Mouse (Mus musculus) heart, postnatal 25 days (tissue): ENCODE results near the gene Gabrb1. TPM values are rescaled to one million over a fixed set of nuclear protein-coding genes. Genes with fewer than 3 reads are reported as not detected.

Experiments used
- DNase-seq: peaks from one replicate; pipeline ENCODE4 v3.0.0; 2022; ENCODE audit warnings: low spot score
- intact Hi-C: fragments of 180-260 bp; cut with DNase I; formaldehyde crosslinking; loops from one replicate; pipeline ENCODE4 v1.15.1; 2025
- total RNA-seq, 2 experiments: library from RNA; stranded (reverse); gene quantifications; 2 replicates each; pipeline ENCODE4 v1.2.3; 2021

The Gabrb1 gene
- total RNA-seq, 2 experiments from 2014 or later, result 0.03 TPM; not detected in 1

DNA sequence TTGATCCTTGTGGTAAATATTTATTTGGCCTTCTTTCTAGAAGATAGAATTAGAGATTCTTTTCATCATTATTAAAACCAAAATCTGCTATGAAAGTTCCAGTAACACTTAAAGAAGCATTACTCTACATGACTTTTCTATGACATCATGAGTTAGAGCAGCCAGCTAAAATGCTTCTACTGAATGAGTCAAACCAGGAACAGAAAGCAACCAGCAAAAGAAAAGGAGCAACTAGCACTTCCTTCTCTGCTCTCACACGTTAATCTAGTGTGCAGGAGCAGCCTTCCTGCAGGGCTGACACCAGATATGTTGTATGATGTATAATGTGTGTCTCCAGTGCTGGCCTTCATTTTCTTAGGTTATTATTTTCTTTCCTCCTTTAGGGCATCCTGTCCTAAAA is 164.9 kb downstream of the Gabrb1 start:
- DNase-seq, result no peak
- intact Hi-C loops, result no loop called here

DNA sequence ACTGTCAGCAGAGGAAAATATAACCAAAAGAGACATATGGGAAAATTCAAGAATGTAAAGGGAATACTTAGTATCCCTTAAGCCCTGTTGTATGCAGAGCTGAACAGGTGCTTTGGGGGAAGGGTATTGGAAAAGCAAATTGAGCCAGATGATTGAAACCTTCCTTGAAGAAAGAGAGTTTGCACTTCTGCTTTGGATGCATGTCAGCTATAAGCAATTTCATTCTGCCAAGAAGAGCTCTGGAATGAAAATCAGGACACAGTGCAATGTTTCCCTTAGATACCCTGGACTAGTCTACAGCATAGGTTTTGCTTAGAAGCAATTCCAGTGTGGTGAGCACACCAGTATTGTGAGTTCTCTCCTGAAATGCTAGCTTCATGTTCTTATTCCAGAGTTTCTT is 170.4 kb downstream of the Gabrb1 start:
- intact Hi-C loops, result no loop called here
- DNase-seq, result no peak

DNA sequence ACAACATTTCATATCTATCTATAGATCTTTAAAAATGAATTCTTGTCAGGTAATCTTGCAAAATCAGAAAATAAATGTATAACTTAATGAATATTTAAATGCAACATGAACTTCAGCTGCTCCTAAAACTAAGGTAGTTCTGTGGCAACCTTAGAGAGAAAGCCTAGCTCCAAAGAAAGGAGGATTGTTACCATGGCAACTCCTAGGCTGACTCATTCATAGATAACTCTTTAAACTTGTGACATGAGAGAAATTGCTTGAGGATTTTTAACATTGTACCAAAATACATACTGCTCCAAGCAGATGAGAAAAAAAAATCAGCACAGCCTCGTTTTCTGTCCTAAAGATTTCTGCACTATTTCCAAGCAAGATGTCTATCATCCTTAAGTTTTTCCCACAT is 171.1 kb downstream of the Gabrb1 start:
- intact Hi-C loops, result no loop called here
- DNase-seq, result no peak

DNA sequence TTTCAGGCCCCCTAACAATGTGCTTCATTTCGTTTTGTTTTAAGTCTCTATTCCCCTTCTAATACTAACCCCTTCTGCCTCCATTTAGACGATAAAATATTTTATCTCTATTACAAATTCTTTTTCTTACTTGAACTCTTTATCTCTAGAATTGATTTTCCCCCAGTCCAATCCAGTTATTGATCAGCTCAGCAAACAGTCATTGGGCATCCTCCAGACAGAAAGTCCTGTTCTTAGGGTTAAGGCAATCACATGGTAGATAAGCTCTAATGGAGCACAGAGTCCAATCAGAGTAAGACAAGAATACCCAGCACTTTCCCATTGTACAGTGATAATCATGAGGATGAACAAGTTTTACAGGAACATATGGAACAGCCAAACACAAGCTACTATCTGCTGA is 172.4 kb downstream of the Gabrb1 start:
- DNase-seq, result no peak
- intact Hi-C loops, result no loop called here

DNA sequence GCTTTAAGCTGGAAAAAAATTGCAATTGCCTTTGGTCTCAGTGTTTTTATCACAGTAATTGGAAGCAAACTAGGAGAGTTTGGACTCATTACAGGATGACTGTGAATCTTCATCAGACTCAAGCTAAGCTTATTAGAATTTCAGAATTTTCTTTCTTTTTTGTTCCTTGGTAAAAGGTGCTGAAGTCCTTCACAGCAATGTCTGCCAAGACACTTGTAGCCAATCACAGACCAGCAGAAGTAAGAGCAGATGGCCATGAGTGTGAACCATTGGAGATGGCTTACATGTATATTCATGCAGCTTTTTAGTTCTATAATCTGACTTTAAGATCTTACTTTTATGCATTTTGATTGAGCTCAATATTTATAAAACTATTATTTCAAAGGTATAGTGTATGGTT is 184.3 kb downstream of the Gabrb1 start:
- intact Hi-C loops, result no loop called here
- DNase-seq, result no peak

DNA sequence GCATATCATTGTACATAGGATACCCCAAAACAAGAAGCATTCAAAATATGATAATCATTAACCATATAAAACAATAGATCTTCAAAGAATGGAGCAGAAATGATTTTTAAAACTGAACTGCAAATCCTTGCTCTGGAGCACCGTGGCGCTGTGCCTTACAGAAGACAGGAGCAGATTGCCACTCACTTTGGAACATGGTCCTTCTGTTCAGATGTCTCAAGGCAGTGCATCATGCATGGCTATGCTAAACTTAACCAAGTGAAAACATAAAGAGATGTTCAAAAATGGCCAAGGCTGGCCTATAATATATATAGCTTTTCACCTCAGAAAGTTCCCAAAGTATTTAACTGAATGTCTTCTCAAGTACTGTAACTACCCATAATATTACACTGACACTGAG is 240.3 kb downstream of the Gabrb1 start:
- DNase-seq, result no peak
- intact Hi-C loops, result no loop called here

DNA sequence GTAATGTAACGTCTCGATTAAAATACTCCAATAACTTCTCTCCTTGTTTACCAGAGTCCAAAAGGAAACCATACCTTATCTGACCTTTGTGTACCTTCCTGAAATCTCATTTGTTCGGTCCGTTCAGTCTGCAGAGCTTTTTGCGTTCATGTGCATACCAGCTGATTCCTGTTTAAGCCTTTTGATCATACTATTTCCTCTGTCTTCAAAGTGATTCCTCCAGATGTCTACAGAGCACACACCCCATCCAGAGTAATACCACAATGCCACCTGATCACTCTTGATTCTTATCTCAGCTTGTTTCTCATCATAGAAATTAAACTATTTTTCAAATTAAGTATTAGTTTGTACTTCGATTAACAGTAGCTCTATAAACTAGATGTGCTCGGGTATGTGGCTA is 245.5 kb downstream of the Gabrb1 start:
- no peak for DNase-seq
- intact Hi-C loops, result no loop called here

DNA sequence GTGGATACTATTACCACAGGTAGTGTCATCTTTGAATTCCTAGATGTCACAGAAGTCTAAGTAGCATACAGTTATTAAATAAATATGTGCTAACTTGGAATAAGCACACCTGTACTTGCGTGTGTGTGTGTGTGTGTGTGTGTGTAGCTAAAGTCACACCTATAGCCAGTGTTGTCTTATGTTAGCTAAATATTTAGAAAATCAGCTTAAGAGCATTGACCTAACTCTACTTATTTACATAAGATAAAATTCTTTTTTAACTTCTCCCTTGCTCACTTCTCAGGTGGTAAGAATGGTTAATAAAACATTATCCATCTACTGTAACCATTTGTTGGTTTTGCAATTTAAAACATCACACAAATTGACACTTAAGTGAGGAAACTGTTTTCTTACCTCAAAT is 256.1 kb downstream of the Gabrb1 start:
- intact Hi-C loops, result no loop called here
- DNase-seq, result no peak

DNA sequence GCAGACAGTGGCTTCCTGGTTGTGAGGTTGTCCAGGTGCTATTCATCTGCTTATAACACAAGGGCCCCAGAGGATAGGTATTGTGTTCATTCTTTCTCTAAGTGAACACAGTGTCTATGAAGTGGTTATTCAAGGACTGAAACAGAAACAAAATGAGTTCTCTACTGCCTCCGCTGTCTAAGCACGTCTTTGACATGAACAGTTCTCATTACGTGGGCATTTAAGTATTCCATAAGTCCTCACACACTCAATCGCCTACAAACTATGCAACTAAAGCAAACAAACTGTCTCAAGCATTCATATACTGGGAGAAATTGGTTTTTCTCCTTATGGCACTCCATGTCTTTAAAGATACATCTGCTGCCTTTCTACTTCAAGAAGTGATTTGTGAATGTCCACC is 257.8 kb downstream of the Gabrb1 start:
- no peak for DNase-seq
- intact Hi-C loops, result no loop called here

DNA sequence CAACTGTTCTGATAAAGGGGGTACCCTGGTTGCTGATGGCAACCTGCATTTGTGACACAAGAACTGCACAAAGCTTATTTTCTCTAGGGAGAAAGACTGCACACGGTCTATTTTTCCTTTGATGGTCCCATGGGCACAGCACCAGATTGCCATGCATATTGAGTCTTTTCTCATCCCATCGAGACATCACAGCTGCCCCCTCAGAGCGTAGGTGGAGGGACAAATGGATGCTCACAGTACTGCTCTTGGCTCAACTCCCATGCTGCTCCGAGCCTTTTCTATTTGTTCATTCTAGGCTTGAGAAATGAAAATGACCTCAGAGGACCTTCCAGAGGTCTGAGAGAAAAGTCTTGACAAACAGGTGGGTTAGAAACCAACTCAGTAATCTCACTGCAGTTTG is 259.3 kb downstream of the Gabrb1 start:
- intact Hi-C loops, result no loop called here
- no peak for DNase-seq

DNA sequence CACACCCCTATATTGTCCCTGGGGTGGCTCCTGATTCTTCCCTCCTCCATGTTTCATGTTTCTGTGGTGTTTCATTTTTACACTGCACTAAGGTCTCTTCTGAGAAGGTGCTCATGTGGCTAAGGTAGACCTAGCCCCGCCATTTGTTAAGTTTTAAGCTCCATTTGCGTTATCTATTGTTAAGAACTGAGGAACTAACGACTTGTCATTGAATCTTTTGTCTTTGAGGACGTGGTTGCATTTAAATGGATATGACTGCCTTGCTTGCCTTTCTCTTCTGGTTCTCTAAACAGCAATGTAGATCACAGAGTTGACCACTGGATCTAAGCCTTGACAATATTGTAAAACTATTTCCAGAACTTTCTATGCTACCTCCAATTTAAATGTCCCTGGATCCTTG is 265.7 kb downstream of the Gabrb1 start:
- DNase-seq, result no peak
- intact Hi-C loops, result no loop called here

DNA sequence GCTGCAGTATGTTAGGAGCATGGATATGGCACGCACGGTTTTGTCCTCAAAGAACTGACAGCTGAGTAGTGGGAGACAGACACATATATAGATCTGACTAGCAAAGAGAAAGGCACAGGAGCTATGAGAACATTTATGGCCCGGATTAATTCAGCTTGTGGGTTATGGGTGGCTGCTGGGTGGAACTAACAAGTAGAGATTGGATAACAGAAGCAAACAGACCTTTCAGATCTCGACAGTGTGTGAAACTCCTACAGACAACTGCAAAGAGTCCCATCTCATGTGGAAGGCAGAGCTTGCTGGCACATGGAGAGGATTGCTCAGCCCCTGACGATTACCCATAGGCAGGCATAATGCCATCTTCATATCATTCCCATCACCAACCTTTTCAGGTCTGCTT is 268.4 kb downstream of the Gabrb1 start:
- intact Hi-C loops, result no loop called here
- DNase-seq, result no peak

DNA sequence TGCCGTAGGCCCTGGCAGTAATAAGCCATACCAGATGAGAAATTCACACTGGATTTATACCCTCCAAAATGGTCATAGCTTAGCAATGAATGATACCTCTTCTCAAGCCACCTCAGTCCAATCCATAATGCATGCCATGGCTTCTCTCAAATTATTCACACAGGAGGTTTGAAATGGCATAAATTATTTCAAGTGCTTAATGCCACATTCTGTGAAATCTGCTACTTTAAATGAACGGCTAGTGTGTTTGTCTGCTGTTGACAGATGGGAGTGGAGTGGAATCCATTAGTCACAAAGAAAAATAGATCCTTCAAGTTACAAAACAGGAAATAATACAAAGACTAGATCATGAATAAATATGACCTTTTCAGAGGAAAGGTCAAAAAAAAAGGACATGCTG is 272.1 kb downstream of the Gabrb1 start:
- no peak for DNase-seq
- intact Hi-C loops, result no loop called here

DNA sequence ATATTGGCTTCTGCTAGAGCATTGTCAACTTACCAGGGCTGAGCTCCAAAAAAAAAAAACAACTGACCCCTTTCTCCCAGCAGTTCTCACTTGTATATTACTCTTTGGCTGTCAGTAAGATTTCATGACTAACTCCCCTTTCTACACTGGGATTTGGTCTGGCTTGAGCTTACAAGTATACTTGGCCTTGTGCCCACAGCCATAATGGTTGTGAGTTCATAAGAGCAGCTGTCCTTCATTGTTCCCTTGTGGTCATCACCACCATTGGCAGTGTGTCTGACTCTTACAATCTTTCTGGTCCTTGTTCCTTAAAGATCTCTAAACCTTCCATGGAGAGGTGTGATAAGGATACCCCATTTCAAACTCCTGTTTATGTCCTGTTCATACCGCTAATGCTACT is 293.5 kb downstream of the Gabrb1 start:
- no peak for DNase-seq
- intact Hi-C loops, result no loop called here

DNA sequence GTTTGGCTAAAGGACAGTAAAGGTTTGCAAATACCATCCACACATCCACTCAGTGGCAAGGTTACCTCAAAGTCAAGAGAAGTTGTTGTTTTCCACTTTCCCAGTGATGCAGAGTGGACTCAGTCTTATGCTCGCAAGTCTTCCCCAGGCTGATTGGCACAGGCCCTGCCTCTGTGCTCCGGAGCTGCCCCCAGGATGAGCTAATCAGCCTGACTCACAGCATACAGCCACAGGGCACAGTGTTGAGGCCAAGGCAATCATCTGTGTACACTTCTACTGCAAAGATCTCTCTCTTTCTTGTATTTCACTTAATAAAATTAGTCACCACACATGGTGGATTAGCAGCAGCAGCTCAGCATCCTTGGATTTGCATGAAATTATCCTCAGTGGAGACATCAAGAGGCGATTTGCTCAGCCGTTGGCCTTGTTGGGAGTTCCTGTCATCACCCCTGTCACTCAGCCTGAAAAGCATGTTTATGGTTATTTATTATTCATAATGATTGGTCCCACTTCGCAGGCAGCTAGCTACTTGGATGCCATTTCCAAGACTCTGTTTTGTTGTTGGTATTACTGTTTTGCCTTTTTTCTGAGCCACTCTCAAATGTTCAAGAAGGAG is 297.3 kb downstream of the Gabrb1 start:
- DNase-seq, result no peak
- intact Hi-C loops, result no loop called here

DNA sequence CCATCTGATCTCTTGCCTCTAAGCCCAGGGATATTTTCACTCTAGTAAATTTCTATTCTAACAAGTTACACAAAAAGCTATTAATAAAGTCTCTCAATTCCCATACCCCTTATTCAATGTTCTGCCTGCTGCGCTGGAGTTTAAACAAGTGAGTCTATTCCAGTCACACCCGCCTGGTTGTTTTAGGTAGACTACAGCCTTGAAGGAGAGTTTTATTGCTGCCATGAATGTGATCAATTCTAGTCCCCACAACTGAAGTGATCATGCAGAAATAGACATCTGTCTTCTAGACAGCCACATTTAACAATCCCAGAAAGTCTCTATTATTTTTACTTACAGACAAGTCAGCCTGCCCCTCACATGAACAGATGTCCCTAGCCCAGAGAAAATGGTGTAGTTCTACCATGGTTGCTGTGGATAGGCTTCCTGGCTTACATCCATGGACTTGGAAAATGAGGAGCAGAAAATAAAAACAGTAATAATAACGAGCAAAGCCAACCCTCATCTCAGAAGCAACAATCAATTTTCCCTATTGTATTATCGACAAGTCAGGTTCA is 307.0 kb downstream of the Gabrb1 start:
- DNase-seq, result no peak
- intact Hi-C loops, result no loop called here

DNA sequence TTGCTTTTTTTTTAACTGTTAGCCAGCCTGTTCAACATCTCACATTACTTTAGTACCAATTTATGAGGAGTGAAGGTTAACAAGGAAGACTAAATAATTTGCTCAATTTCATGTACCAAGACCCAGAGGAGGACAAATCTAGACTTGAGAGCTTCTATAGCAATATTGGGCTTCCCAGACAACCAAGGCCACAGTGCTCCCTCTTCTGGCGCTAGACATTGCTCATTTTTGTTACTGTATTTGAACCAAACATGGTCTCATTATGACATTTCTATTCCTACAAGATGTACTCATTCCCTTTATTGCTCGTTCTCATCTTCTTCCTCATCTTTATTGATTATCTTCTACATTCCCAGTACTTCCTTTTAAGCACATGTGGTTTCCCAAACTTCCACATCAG is 307.6 kb downstream of the Gabrb1 start:
- intact Hi-C loops, result no loop called here
- no peak for DNase-seq

DNA sequence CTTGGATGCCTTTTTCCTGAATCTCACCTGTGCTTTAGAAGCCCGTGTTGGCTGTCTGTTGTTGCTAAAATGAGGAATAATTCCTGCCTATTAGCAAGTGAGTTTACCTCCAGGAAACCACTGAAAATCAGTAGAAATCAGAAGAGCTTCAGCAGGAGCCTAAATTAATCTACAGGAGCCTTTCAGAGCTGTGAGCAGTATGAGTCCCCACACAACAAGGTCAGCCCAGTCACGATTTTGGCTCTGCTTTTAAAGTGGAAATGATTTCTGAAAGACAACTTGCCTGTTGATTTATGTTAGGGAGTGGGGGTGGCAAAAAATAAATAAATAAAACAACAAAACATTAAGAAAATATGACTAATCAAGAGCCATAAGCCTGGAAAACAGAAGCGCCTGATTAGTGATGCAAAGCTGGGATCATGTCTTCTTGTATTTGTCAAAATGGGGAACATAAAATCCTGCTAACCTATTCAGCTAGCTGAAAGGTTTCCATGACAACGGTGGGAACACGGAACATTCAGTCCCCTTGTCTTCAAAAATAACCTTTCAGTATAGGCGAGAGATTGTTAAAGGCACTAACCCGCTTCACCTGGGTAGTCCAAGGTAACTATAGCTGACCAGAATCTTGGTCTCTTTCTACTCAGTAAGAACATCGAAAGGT is 312.4 kb downstream of the Gabrb1 start:
- no peak for DNase-seq
- intact Hi-C loops, result no loop called here

DNA sequence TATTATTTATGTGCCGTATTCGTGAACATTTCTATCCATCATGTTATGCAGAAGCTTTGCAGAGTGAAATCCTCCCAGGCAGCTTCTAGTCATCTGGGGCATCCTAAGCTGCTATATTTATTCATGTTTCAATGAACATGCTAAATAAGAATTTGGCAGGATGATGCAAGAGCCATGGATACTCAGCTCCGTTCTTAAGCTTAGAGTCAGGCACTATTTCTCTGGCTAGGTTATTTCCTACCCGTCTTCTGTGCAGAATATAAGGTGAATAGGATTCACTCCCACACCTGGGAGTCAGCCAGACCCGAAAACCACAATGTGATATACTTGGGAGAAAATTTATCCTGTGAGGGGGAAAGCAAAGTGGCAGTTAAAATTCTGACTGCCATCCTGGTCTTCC is 314.9 kb downstream of the Gabrb1 start:
- no peak for DNase-seq
- intact Hi-C loops, result no loop called here

DNA sequence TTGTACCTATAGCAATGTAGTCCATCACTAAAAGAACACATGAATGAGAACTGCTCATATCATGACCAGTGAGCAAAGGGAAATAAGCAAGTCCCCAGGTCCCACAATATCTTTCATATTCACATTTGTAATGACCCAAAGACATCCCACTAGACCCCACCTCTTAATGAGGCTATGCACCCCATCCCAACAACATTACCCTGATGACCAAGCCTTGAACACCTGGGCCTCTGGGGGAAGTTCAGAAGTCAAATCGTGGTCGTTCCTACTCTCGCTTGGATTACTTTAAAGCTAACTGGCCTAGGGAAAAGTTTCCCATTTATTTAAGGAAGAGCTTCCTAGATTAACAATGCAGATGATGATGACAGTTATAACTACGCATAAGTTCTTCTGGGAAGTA is 318.2 kb downstream of the Gabrb1 start:
- no peak for DNase-seq
- intact Hi-C loops, result no loop called here

DNA sequence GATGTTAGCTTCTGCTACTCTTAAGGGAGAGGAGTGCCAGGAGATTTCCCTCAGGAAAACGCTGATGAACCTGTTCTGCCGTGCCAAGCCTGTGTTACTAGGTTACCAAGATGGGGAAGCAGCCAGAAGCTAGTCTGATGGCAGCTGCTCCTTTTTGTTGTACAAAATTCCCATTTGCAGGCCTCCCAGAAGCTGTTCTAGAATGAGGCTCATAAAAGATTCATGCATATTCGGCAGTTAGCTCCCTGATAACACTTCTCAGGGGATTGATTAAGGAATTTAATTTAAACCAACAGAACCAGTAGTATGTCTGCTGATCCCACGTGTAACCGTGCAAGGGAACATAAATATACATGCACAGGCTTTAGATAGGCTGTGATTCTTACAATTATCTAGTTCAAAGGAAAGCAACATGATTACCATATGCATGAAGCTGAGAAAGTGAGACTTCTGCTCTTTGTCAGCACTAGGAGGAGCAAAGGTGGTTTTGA is 318.7 kb downstream of the Gabrb1 start:
- DNase-seq, result no peak
- intact Hi-C loops, result no loop called here

DNA sequence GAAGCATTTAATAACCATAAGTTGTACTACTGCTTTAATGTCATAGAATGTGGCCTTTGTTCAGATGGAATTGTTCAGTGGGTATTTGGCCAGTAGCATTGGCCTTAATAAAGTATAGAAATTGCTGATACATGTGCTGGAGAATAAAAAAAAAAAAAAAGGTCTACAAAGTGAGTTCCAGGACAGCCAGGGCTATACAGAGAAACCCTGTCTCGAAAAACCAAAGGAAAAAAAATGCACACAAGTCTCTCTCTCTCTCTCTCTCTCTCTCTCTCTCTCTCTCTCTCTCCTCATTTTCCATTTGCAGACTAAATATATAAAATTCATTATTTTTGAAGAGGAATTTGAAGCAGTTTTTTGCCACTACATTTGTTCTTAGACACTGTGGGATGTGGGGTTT is 328.6 kb downstream of the Gabrb1 start:
- no peak for DNase-seq
- intact Hi-C loops, result no loop called here
